Mouse (Mus musculus): ENCODE results near the gene Tcf7l2. TPM values are rescaled to one million over a fixed set of nuclear protein-coding genes. Genes with fewer than 3 reads are reported as not detected.

The Tcf7l2 gene
- polyA plus RNA-seq, 1 experiment: 45.3 TPM

DNA sequence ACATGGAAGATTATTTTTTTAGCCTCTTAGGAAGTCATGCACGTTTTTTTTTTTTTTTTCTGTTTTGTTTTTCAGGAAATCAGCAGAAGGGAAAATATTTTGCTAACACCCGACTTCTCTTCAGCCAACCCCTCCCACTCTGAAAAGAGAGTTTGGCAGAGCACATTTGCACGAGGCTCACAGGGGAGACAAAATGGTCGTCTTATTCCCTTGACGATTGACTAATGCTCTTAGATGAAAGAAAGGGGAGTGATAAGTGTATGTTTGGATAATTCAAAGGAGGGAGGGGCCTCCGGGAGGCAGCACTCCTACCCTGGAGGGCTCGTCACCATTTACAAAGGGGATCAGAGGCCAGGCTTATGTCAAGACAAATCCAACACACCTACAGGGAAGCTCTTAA is 224.4 kb downstream of the Tcf7l2 start:
- Histone ChIP-seq H3K4me1 (ENCODE audit: control insufficient read depth, insufficient read depth, insufficient read length, low read length) (no peaks in the 10 kb centered on the region), H3K4me3 (ENCODE audit: low read depth, low read length) (no peak overlapping the region), H3K27ac (ENCODE audit: insufficient read depth, low read depth, low read length) (no peak overlapping the region), H3K27me3 (ENCODE audit: control insufficient read depth, insufficient read depth, low read length) (no peaks in the 10 kb centered on the region), H3K36me3 (ENCODE audit: control insufficient read depth, insufficient read depth, low read length) (no peaks in the 10 kb centered on the region)
- no peak for TF ChIP-seq POLR2A (IDR thresholded peaks at IDR 0.05; ENCODE audit: low read depth, low read length)
- TF ChIP-seq CTCF (IDR thresholded peaks at IDR 0.05; ENCODE audit: extremely low read depth, insufficient read length, insufficient replicate concordance, low read depth, low read length): no peak
- 27% methylated on average over 7 of the region's 7 CpGs for WGBS

- H3K27me3 ChIP-seq (ENCODE audit: control insufficient read depth, insufficient read depth, low read length): no peaks in the 10 kb centered on the region
- no peak overlapping the region for H3K4me3 ChIP-seq (ENCODE audit: low read depth, low read length)
- WGBS: 48% methylated on average over 14 of the region's 14 CpGs
- H3K4me1 ChIP-seq (ENCODE audit: control insufficient read depth, insufficient read depth, insufficient read length, low read length): no peaks in the 10 kb centered on the region
- TF ChIP-seq CTCF (IDR thresholded peaks at IDR 0.05; ENCODE audit: extremely low read depth, insufficient read length, insufficient replicate concordance, low read depth, low read length) (no peak), POLR2A (IDR thresholded peaks at IDR 0.05; ENCODE audit: low read depth, low read length) (no peak)
- H3K36me3 ChIP-seq (ENCODE audit: control insufficient read depth, insufficient read depth, low read length): no peaks in the 10 kb centered on the region
- no peak overlapping the region for H3K27ac ChIP-seq (ENCODE audit: insufficient read depth, low read depth, low read length)
Measured at GRCm38 (mm10) chr19:55969929-55970531, 228.4 kb downstream of the Tcf7l2 start.

DNA sequence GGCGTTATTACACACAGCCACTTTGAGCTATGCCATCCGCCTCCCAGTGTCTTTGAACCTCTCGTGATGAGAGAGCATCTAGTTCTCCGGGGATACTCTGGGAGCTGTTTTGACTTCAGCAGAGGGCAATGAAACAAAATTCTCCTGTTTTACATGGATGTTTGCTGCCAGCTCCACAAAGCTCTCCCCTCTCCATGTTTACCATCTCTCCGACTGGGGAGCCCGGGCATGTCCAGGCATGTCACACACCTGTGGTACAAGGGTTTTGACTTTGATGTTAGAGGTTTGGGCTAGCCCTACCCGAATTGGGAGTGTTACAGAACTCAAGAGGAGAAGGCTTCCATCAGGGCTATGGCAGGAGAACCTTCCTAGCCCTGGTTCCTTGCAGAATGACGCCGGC is 234.5 kb downstream of the Tcf7l2 start:
- Histone ChIP-seq H3K4me3 (ENCODE audit: low read depth, low read length) (no peak overlapping the region), H3K4me1 (ENCODE audit: control insufficient read depth, insufficient read depth, insufficient read length, low read length) (no peaks in the 10 kb centered on the region), H3K27ac (ENCODE audit: insufficient read depth, low read depth, low read length) (no peak overlapping the region), H3K36me3 (ENCODE audit: control insufficient read depth, insufficient read depth, low read length) (no peaks in the 10 kb centered on the region), H3K27me3 (ENCODE audit: control insufficient read depth, insufficient read depth, low read length) (no peaks in the 10 kb centered on the region)
- WGBS: 85% methylated on average over 9 of the region's 9 CpGs
- no peak for TF ChIP-seq CTCF (IDR thresholded peaks at IDR 0.05; ENCODE audit: extremely low read depth, insufficient read length, insufficient replicate concordance, low read depth, low read length)
- TF ChIP-seq POLR2A (IDR thresholded peaks at IDR 0.05; ENCODE audit: low read depth, low read length): no peak
